Mouse (Mus musculus): ENCODE data around the gene Zdhhc19.

GRCm38 (mm10) chr16:32591521-32591920 lies 95.5 kb downstream of the Zdhhc19 start:
- TF ChIP-seq MEF2A (IDR thresholded peaks at IDR 0.05; ENCODE audit: extremely low read depth, insufficient replicate concordance, low read depth, low read length, poor library complexity, severe bottlenecking) (no peak), EP300 (IDR thresholded peaks at IDR 0.05; ENCODE audit: low read depth in 1 of 2, low read length in 2 of 2) (no peak), CTCF (IDR thresholded peaks at IDR 0.05 in 2 of 3, conservative IDR thresholded peaks at IDR 0.05 in 1 of 3; ENCODE audit: control insufficient read depth in 1 of 3, insufficient read depth in 1 of 3, low read depth in 2 of 3, low read length in 3 of 3, poor library complexity in 1 of 3, severe bottlenecking in 1 of 3) (no peak), TAL1 (IDR thresholded peaks at IDR 0.05; ENCODE audit: low read length) (no peak)

All from MEL (cell line).